ENCODE assay signal across 30 mouse cellular contexts in the genomic region with DNA sequence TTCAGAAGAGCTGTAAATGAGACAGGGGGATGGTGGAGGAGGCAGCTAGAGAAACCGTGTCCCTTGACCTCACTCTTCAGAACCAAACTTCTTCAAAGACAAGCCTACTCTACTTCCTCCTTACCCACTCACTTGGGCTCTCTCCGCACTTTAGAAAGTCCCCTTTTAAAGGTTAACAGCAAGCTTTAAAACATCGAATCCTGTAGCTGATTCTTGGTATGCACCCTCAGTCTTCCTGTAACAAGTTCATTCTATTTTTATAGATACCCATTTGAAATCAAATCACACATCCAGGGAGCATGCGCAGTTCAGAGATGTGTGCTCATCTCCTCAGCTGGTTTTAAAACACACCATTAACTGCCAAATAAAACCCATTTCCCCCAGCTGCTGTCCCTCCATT. TPM values are rescaled to one million over a fixed set of nuclear protein-coding genes. Genes with fewer than 3 reads are reported as not detected.
A peak's percentile ranks its signal among the peaks of the same experiment; 100 is the strongest.
DNase-seq lines count a peak whose midpoint lies in the region; ATAC-seq and TF ChIP-seq lines count a peak whose summit lies in the region.
"Had no signal": no experiment of that assay in that cellular context is flagged by ENCODE, and none has a peak within 500 bp of the region (broad histone marks: within the 10 kb centered on the region; RNA-seq: fewer than 3 reads in every experiment).

No protein-coding gene starts in this region.

- no peaks in the 10 kb centered on the region for H3K4me1 ChIP-seq in lung, embryonic 14.5 days (ENCODE audit: insufficient read depth)
- H3K4me1 ChIP-seq in lung, adult 2 months (ENCODE audit: control insufficient read depth, insufficient read depth, low read length), result no peaks in the 10 kb centered on the region
- H3K4me1 ChIP-seq: embryonic facial prominence, embryonic 13.5 days; embryonic facial prominence, embryonic 15.5 days; forebrain, embryonic 10.5 days; forebrain, embryonic 12.5 days had no signal

- no peak for TF ChIP-seq POLR2A in lung, adult 2 months (IDR thresholded peaks at IDR 0.05; ENCODE audit: borderline replicate concordance, extremely low read depth, low read depth, low read length)

- H3K27me3 ChIP-seq in lung, embryonic 14.5 days (ENCODE audit: insufficient read depth, low read length), result no peaks in the 10 kb centered on the region
- H3K27me3 ChIP-seq: CH12.LX; embryonic facial prominence, embryonic 15.5 days; forebrain, embryonic 12.5 days had no signal

- TF ChIP-seq CTCF in lung, embryonic 14.5 days (IDR thresholded peaks at IDR 0.05; ENCODE audit: low read depth), result no peak
- no peak for TF ChIP-seq CTCF in lung, adult 2 months (IDR thresholded peaks at IDR 0.05; ENCODE audit: insufficient read depth, low read length)

- ATAC-seq in lung, embryonic 14.5 days (ENCODE audit: insufficient read depth), result no peak
- ATAC-seq in activated CD4-positive, CD25-positive, alpha-beta regulatory T cell, adult 4 months, result peak; percentile 77
- ATAC-seq in inflammation-experienced regulatory T-cells, adult 6 months, result peak; percentile 60
- ATAC-seq: forebrain, embryonic 14.5 days; forebrain, embryonic 16.5 days; Patski had no signal

- no peak overlapping the region for H3K9ac ChIP-seq in lung, embryonic 14.5 days
- H3K9ac ChIP-seq: embryonic facial prominence, embryonic 13.5 days; embryonic facial prominence, embryonic 15.5 days; forebrain, embryonic 12.5 days had no signal

- no peak overlapping the region for H3K4me3 ChIP-seq in lung, embryonic 14.5 days (ENCODE audit: low read depth, low read length)
- H3K4me3 ChIP-seq in lung, adult 2 months (replicated peaks; ENCODE audit: extremely low read depth, low read depth, low read length), result no peak overlapping the region
- H3K4me3 ChIP-seq: embryonic facial prominence, embryonic 13.5 days; embryonic facial prominence, embryonic 15.5 days; erythroblast, embryonic 14.5 days; forebrain, embryonic 10.5 days; forebrain, embryonic 12.5 days had no signal

- H3K27ac ChIP-seq in lung, embryonic 14.5 days (ENCODE audit: low read depth), result no peak overlapping the region
- H3K27ac ChIP-seq: embryonic facial prominence, embryonic 13.5 days; embryonic facial prominence, embryonic 15.5 days; forebrain, embryonic 10.5 days; forebrain, embryonic 12.5 days had no signal

- no peaks in the 10 kb centered on the region for H3K36me3 ChIP-seq in lung, embryonic 14.5 days (ENCODE audit: insufficient read depth)
- H3K36me3 ChIP-seq: embryonic facial prominence, embryonic 13.5 days; embryonic facial prominence, embryonic 15.5 days; forebrain, embryonic 10.5 days; forebrain, embryonic 12.5 days; G1E had no signal

- H3K4me2 ChIP-seq in lung, embryonic 14.5 days, result no peak overlapping the region
- H3K4me2 ChIP-seq: embryonic facial prominence, embryonic 13.5 days; embryonic facial prominence, embryonic 15.5 days; forebrain, embryonic 12.5 days had no signal

- H3K9me3 ChIP-seq in lung, embryonic 14.5 days (ENCODE audit: low read depth, low read length), result no peaks in the 10 kb centered on the region
- H3K9me3 ChIP-seq: embryonic facial prominence, embryonic 13.5 days; embryonic facial prominence, embryonic 15.5 days; forebrain, embryonic 10.5 days; forebrain, embryonic 12.5 days; G1E had no signal

- peak; percentile 44 for DNase-seq in lung, embryonic 14.5 days
- no peak for DNase-seq in lung, adult 2 months
- DNase-seq in lung, postnatal 10 days, result peak; percentile 37
- no peak for DNase-seq in lung, postnatal 14 days
- no peak for DNase-seq in kidney, adult 9 months
- no peak for DNase-seq in layer of hippocampus, adult 18-20 months (ENCODE audit: low spot score in 2 of 2)
- DNase-seq: adrenal gland, adult 2 months; adrenal gland, postnatal 10 days; adrenal gland, postnatal 25 days; B cell, adult 2 months; cerebellum, adult 11 months; cerebellum, adult 18-20 months; cerebellum, adult 8-10 months; cerebellum, adult 9-11 months; cerebellum, postnatal 14 days; cerebellum, postnatal 36 days; embryo, embryonic 11 days had no signal

- WGBS in lung, embryonic 14.5 days, result 56% methylated on average over 4 of the region's 4 CpGs
- WGBS in lung, adult 2 months, result 66% methylated on average over 4 of the region's 4 CpGs

RNA-seq across cellular contexts. Expression of a gene that starts 13.3 kb away (rescaled TPM):
- 41.7 and 47.9 TPM in 2 replicates for polyA plus RNA-seq in lung, embryonic 14.5 days (2014; fragmentation: Nextera tagmentation; extraction: Ambion mirVana)
- 12.8 and 13.5 TPM in 2 replicates for polyA plus RNA-seq in lung, adult 2 months (2012; rRNA removed)
- not detected for polyA plus RNA-seq in activated CD4-positive, CD25-positive, alpha-beta regulatory T cell, adult 4 months (2017; shearing (Covaris generic))
- polyA plus RNA-seq in inflammation-experienced regulatory T-cells, adult 6 months (2017; shearing (Covaris generic)), result under 1 TPM in 1 of 3 experiments, not detected in 2; 0.20 TPM
- total RNA-seq in layer of hippocampus, adult 18-20 months (2021), result 1 to 10 TPM; 5.4 to 5.6 TPM
- total RNA-seq: common myeloid progenitor, adult 5-6 weeks; G1E had no signal
- polyA plus RNA-seq: erythroblast, embryonic 14.5 days; G1E had no signal

RNA-seq across cellular contexts. Expression of a gene that starts 33.8 kb away (rescaled TPM):
- polyA plus RNA-seq in lung, embryonic 14.5 days (2014; fragmentation: Nextera tagmentation; extraction: Ambion mirVana), result 0.18 and 0.42 TPM in 2 replicates
- polyA plus RNA-seq in lung, adult 2 months (2012; rRNA removed), result 0.62 and 1.8 TPM in 2 replicates
- under 1 TPM in 1 of 2 experiments, not detected in 1; 0.18 TPM for polyA plus RNA-seq in activated CD4-positive, CD25-positive, alpha-beta regulatory T cell, adult 4 months (2017; shearing (Covaris generic))
- not detected for polyA plus RNA-seq in inflammation-experienced regulatory T-cells, adult 6 months (2017; shearing (Covaris generic))
- total RNA-seq in layer of hippocampus, adult 18-20 months (2021), result 1 to 10 TPM; 2.6 to 3.4 TPM
- polyA plus RNA-seq: forebrain, embryonic 10.5 days had no signal

Comparison
In these comparisons a context has a peak if more than half of its experiments do, and no peak if none do; other contexts are left out.
1. DNase-seq: peak in lung, embryonic 14.5 days (single experiment) and lung, postnatal 10 days (single experiment); none in lung, adult 2 months (single experiment), lung, postnatal 14 days (single experiment), kidney, adult 9 months (single experiment) and layer of hippocampus, adult 18-20 months (0 of 2).
2. RNA of a gene that starts 13.3 kb away (polyA plus RNA-seq): 41.7 to 47.9 TPM in lung, embryonic 14.5 days and 12.8 to 13.5 TPM in lung, adult 2 months; not detected in activated CD4-positive, CD25-positive, alpha-beta regulatory T cell, adult 4 months and 0.20 TPM in inflammation-experienced regulatory T-cells, adult 6 months; every median in the first group is over 10 times any median in the second.